Mouse (Mus musculus) CH12.LX (cell line): ENCODE results near the gene Anxa8. TPM values are rescaled to one million over a fixed set of nuclear protein-coding genes. Genes with fewer than 3 reads are reported as not detected.

Source experiments
- DNase-seq: peaks from one replicate; pipeline ENCODE4 v3.0.0-alpha.2; 2013; ENCODE audit errors: extremely low read depth
- H3K27ac ChIP-seq: 2 replicates; pipeline ENCODE4 v1.5.1; 2012; ENCODE audit warnings: low read depth, mild to moderate bottlenecking, control low read depth, moderate library complexity; ENCODE audit not compliant: insufficient read depth
- H3K27me3 ChIP-seq: replicated peaks from 2 replicates; pipeline ENCODE3; 2012; ENCODE audit warnings: inconsistent platforms
- H3K36me3 ChIP-seq, 2 experiments: replicated peaks in 1 of 2; 2 replicates each; pipeline versions ENCODE3 to v1.6.1; 2012; ENCODE audit warnings: inconsistent platforms in 1 of 2, low read length in 1 of 2, mild to moderate bottlenecking in 1 of 2, mixed read lengths in 1 of 2, moderate library complexity in 1 of 2; ENCODE audit not compliant: control insufficient read depth in 1 of 2, insufficient read depth in 1 of 2
- H3K4me1 ChIP-seq, 2 experiments: 2 replicates each; pipeline ENCODE4 v1.6.1; 2012; ENCODE audit warnings: inconsistent platforms in 1 of 2, moderate library complexity in 1 of 2; ENCODE audit not compliant: insufficient read depth in 2 of 2, control insufficient read depth in 1 of 2
- H3K4me2 ChIP-seq: 2 replicates; pipeline ENCODE4 v1.6.1; 2012; ENCODE audit warnings: low read depth, mild to moderate bottlenecking, control low read depth; ENCODE audit not compliant: poor library complexity, insufficient read depth, severe bottlenecking
- H3K4me3 ChIP-seq, 3 experiments: fragments of 150-350 bp in 1 of 3; sonication (generic) in 1 of 3; replicated peaks in 1 of 3; 2 replicates each; pipeline versions ENCODE3 to v1.5.1; 2011 to 2012; ENCODE audit warnings: low read depth in 2 of 3, low read length in 2 of 3, mild to moderate bottlenecking in 2 of 3, moderate library complexity in 2 of 3, control low read depth in 1 of 3, improper control_type of control experiment in 1 of 3, inconsistent platforms in 1 of 3, mixed read lengths in 1 of 3; ENCODE audit not compliant: poor library complexity in 1 of 3
- H3K79me2 ChIP-seq: replicated peaks from 2 replicates; pipeline ENCODE4 v1.6.1; 2012; ENCODE audit warnings: mild to moderate bottlenecking, moderate library complexity; ENCODE audit not compliant: control insufficient read depth, poor library complexity, insufficient read depth, severe bottlenecking; ENCODE audit errors: extremely low read depth
- H3K9ac ChIP-seq: 2 replicates; pipeline ENCODE4 v1.6.1; 2012; ENCODE audit warnings: low read depth, mild to moderate bottlenecking, control low read depth, moderate library complexity; ENCODE audit not compliant: insufficient read depth
- H3K9me3 ChIP-seq: replicated peaks from 2 replicates; pipeline ENCODE3; 2012; ENCODE audit warnings: low read length, inconsistent platforms, mixed read lengths
- BHLHE40 ChIP-seq: IDR thresholded peaks from 2 replicates; pipeline ENCODE4 v1.6.1; 2011; ENCODE audit warnings: mild to moderate bottlenecking, low read depth, low read length, improper control_type of control experiment
- CHD1 ChIP-seq: IDR thresholded peaks from 2 replicates; pipeline ENCODE4 v1.6.1; 2012; ENCODE audit warnings: low read depth, low read length, improper control_type of control experiment, inconsistent platforms
- CHD2 ChIP-seq: IDR thresholded peaks from 2 replicates; pipeline ENCODE4 v1.6.1; 2011; ENCODE audit warnings: low read length, improper control_type of control experiment
- CTCF ChIP-seq, 2 experiments: IDR thresholded peaks in 1 of 2; conservative IDR thresholded peaks in 1 of 2; 2 replicates each; pipeline ENCODE4 v1.5.1; 2011 to 2012; ENCODE audit warnings: low read depth in 2 of 2, low read length in 2 of 2, improper control_type of control experiment in 1 of 2, inconsistent platforms in 1 of 2, mild to moderate bottlenecking in 1 of 2, moderate library complexity in 1 of 2
- HCFC1 ChIP-seq: IDR thresholded peaks from 2 replicates; pipeline ENCODE4 v1.6.1; 2012; ENCODE audit warnings: low read depth, mild to moderate bottlenecking, inconsistent platforms, low read length, improper control_type of control experiment
- IRF4 ChIP-seq: IDR thresholded peaks from 2 replicates; pipeline ENCODE4 v1.6.1; 2014; ENCODE audit warnings: low read depth, mild to moderate bottlenecking, inconsistent platforms, low read length, improper control_type of control experiment
- JUN ChIP-seq: IDR thresholded peaks from 2 replicates; pipeline ENCODE4 v1.6.1; 2011; ENCODE audit warnings: low read depth, mild to moderate bottlenecking, low read length, improper control_type of control experiment, moderate library complexity; ENCODE audit not compliant: insufficient read depth
- JUND ChIP-seq: conservative IDR thresholded peaks from 2 replicates; pipeline ENCODE4 v1.6.1; 2011; ENCODE audit warnings: low read depth, low read length, improper control_type of control experiment
- KAT2A ChIP-seq: IDR thresholded peaks from 2 replicates; pipeline ENCODE4 v1.6.1; 2012; ENCODE audit warnings: low read length, improper control_type of control experiment, inconsistent platforms; ENCODE audit not compliant: insufficient replicate concordance
- MAFK ChIP-seq: IDR thresholded peaks from 2 replicates; pipeline ENCODE4 v1.6.1; 2011; ENCODE audit warnings: low read length, improper control_type of control experiment; ENCODE audit not compliant: insufficient replicate concordance
- MAX ChIP-seq: IDR thresholded peaks from 2 replicates; pipeline ENCODE4 v1.6.1; 2011; ENCODE audit warnings: low read length, improper control_type of control experiment
- MAZ ChIP-seq: IDR thresholded peaks from 2 replicates; pipeline ENCODE4 v1.6.1; 2012; ENCODE audit warnings: low read depth, mild to moderate bottlenecking, inconsistent platforms, low read length, improper control_type of control experiment, moderate library complexity
- MEF2A ChIP-seq: IDR thresholded peaks from 2 replicates; pipeline ENCODE4 v1.6.1; 2014; ENCODE audit warnings: low read depth, mild to moderate bottlenecking, inconsistent platforms, low read length, improper control_type of control experiment, borderline replicate concordance
- MXI1 ChIP-seq: IDR thresholded peaks from 2 replicates; pipeline ENCODE4 v1.6.1; 2011; ENCODE audit warnings: mild to moderate bottlenecking, low read depth, low read length, improper control_type of control experiment
- NELFE ChIP-seq: IDR thresholded peaks from 2 replicates; pipeline ENCODE4 v1.6.1; 2011; ENCODE audit warnings: low read depth, low read length, improper control_type of control experiment
- NRF1 ChIP-seq: IDR thresholded peaks from 2 replicates; pipeline ENCODE4 v1.6.1; 2014; ENCODE audit warnings: low read depth, mild to moderate bottlenecking, inconsistent platforms, low read length, improper control_type of control experiment, moderate library complexity
- PAX5 ChIP-seq: IDR thresholded peaks from 2 replicates; pipeline ENCODE4 v1.6.1; 2012; ENCODE audit warnings: low read length, inconsistent platforms, mixed read lengths
- POLR2A ChIP-seq: IDR thresholded peaks from 2 replicates; pipeline ENCODE4 v1.6.1; 2011; ENCODE audit warnings: low read depth, mild to moderate bottlenecking, improper control_type of control experiment, low read length
- POLR2AphosphoS2 ChIP-seq: IDR thresholded peaks from 2 replicates; pipeline ENCODE4 v1.6.1; 2011; ENCODE audit warnings: low read depth, low read length, improper control_type of control experiment
- RAD21 ChIP-seq: IDR thresholded peaks from 2 replicates; pipeline ENCODE4 v1.6.1; 2011; ENCODE audit warnings: low read depth, mild to moderate bottlenecking, low read length, improper control_type of control experiment, moderate library complexity
- RCOR1 ChIP-seq: conservative IDR thresholded peaks from 2 replicates; pipeline ENCODE4 v1.6.1; 2012; ENCODE audit warnings: low read depth, mild to moderate bottlenecking, inconsistent platforms, low read length, improper control_type of control experiment
- SIN3A ChIP-seq: IDR thresholded peaks from 2 replicates; pipeline ENCODE4 v1.6.1; 2012; ENCODE audit warnings: low read length, improper control_type of control experiment, inconsistent platforms
- SMC3 ChIP-seq: IDR thresholded peaks from 2 replicates; pipeline ENCODE4 v1.6.1; 2011; ENCODE audit warnings: low read depth, low read length, improper control_type of control experiment
- TBP ChIP-seq: conservative IDR thresholded peaks from 2 replicates; pipeline ENCODE4 v1.6.1; 2011; ENCODE audit warnings: low read depth, low read length, improper control_type of control experiment
- TCF12 ChIP-seq: IDR thresholded peaks from 2 replicates; pipeline ENCODE4 v1.6.1; 2014; ENCODE audit warnings: low read depth, mild to moderate bottlenecking, inconsistent platforms, low read length, improper control_type of control experiment
- USF2 ChIP-seq: conservative IDR thresholded peaks from 2 replicates; pipeline ENCODE4 v1.6.1; 2011; ENCODE audit warnings: low read depth, low read length, improper control_type of control experiment
- ZC3H11A ChIP-seq: IDR thresholded peaks from 2 replicates; pipeline ENCODE4 v1.6.1; 2012; ENCODE audit warnings: low read depth, mild to moderate bottlenecking, inconsistent platforms, low read length, improper control_type of control experiment
- ZMIZ1 ChIP-seq: IDR thresholded peaks from 2 replicates; pipeline ENCODE4 v1.6.1; 2012; ENCODE audit warnings: low read depth, mild to moderate bottlenecking, inconsistent platforms, low read length, improper control_type of control experiment
- dilution Hi-C: fragments of 300-500 bp; cut with MboI; formaldehyde crosslinking; loops from 2 replicates; pipeline ENCODE4 v1.14.3; 2020; ENCODE audit warnings: low sequenced_read_pairs; ENCODE audit not compliant: extremely low pct_unique_long_range_greater_than_20kb, extremely low pct_ligation_motif_present
- in situ Hi-C: fragments of 300-500 bp; cut with MboI; formaldehyde crosslinking; loops from 3 replicates; pipeline ENCODE4 v1.14.3; 2019; ENCODE audit warnings: low sequenced_read_pairs, low pct_ligation_motif_present, low pct_unique_long_range_greater_than_20kb, mixed read lengths
- polyA plus RNA-seq: library from polyadenylated mRNA; unstranded; fragments of >175 nt; gene quantifications from 2 replicates; pipeline ENCODE4 v1.2.1, GENCODE M21; 2012; ENCODE audit warnings: low read depth; ENCODE audit not compliant: insufficient read length
- total RNA-seq, 2 experiments: library from RNA; depleted of rRNA; stranded (reverse); fragments of 300-350 nt in 1 of 2; fragments of >200 nt in 1 of 2; gene quantifications; 2 replicates each; pipeline ENCODE4 v1.2.3; 2012 to 2014

Anxa8 gene
- total and polyA plus RNA-seq, 3 experiments = 0.23 to 1.8 (median 0.33) TPM

GRCm38 (mm10) chr14:34103855-34104254 lies 18.1 kb downstream of the Anxa8 start:
- in situ Hi-C loops = no loop called here
- TF ChIP-seq MEF2A = no peak
- no peak for TF ChIP-seq USF2
- no peak for TF ChIP-seq JUND
- no peak for TF ChIP-seq PAX5
- TF ChIP-seq JUN = no peak
- TF ChIP-seq TCF12 = no peak
- no peak for TF ChIP-seq TBP
- TF ChIP-seq BHLHE40 = no peak
- no peak for TF ChIP-seq ZMIZ1
- no peak for TF ChIP-seq IRF4
- TF ChIP-seq CHD2 = no peak
- no peak for TF ChIP-seq POLR2A
- no peak for TF ChIP-seq CTCF (conservative IDR thresholded peaks at IDR 0.05 in 1 of 2, IDR thresholded peaks at IDR 0.05 in 1 of 2; ENCODE audit: low read depth in 2 of 2, low read length in 2 of 2)
- TF ChIP-seq POLR2AphosphoS2 = no peak
- TF ChIP-seq MAZ = no peak
- TF ChIP-seq NRF1 = no peak
- TF ChIP-seq HCFC1 = no peak
- no peak for TF ChIP-seq KAT2A
- dilution Hi-C loops = no loop called here
- no peaks in the 10 kb centered on the region for H3K9me3 ChIP-seq
- H3K9ac ChIP-seq = no peak overlapping the region
- no peaks in the 10 kb centered on the region for H3K36me3 ChIP-seq
- H3K4me2 ChIP-seq = no peak overlapping the region
- no peaks in the 10 kb centered on the region for H3K79me2 ChIP-seq
- no peak overlapping the region for H3K27ac ChIP-seq
- no peaks in the 10 kb centered on the region for H3K27me3 ChIP-seq
- DNase-seq = no peak
- H3K4me1 ChIP-seq = peaks cover 4 to 23% of the 10 kb centered on the region in 2 experiments; a peak in 3 of 4 replicates
- no peak overlapping the region for H3K4me3 ChIP-seq

GRCm38 (mm10) chr14:34104892-34105291 lies 19.1 kb downstream of the Anxa8 start:
- Histone ChIP-seq H3K79me2 (no peaks in the 10 kb centered on the region), H3K27me3 (no peaks in the 10 kb centered on the region), H3K4me2 (no peak overlapping the region), H3K9ac (no peak overlapping the region), H3K4me1 (peaks cover 0 to 16% of the 10 kb centered on the region in 2 experiments; a peak in 3 of 4 replicates), H3K27ac (no peak overlapping the region), H3K9me3 (no peaks in the 10 kb centered on the region), H3K36me3 (no peaks in the 10 kb centered on the region), H3K4me3 (no peak overlapping the region)
- TF ChIP-seq POLR2AphosphoS2 (no peak), NELFE (no peak), JUND (no peak), MAX (no peak), MXI1 (no peak), RCOR1 (no peak), HCFC1 (no peak), PAX5 (no peak), MEF2A (0 out of 2 replicates have a peak, but pooled peaks have one; percentile 19), BHLHE40 (peak; percentile 35; the same call in 1 of the 2 replicates), JUN (no peak), CHD2 (no peak), MAFK (no peak), SIN3A (no peak), TBP (no peak), SMC3 (peak; percentile 91), CTCF (conservative IDR thresholded peaks at IDR 0.05 in 1 of 2, IDR thresholded peaks at IDR 0.05 in 1 of 2; ENCODE audit: low read depth in 2 of 2, low read length in 2 of 2) (peak; percentile 37 to 85), RAD21 (peak; percentile 79), CHD1 (no peak), IRF4 (peak; percentile 38; the same call in 1 of the 2 replicates), ZC3H11A (peak; percentile 52)
- in situ Hi-C loops (loop anchor here (5.0 kb wide), 1 partner anchor 92 kb away; no protein-coding TSS in a partner anchor), dilution Hi-C loops (no loop called here)
- peak; percentile 53 for DNase-seq
